Mouse (Mus musculus): ENCODE measurements at regions not wholly inside any gene's neighbourhood (a gene's known extent, or its start where the extent isn't known, plus 50 kb on each side); places are given as distances from the start of the nearest gene placed in this dataset.

GRCm38 (mm10) chr13:63751196-63751595 is 63.8 kb upstream of the Ercc6l2 start:
- Histone ChIP-seq H3K27ac (ENCODE audit: insufficient read depth, low read length) (no peak overlapping the region), H3K4me3 (ENCODE audit: low read depth, low read length) (no peak overlapping the region), H3K4me1 (ENCODE audit: control insufficient read depth, insufficient read depth, low read length) (no peaks in the 10 kb centered on the region), H3K36me3 (ENCODE audit: control insufficient read depth, insufficient read depth, low read length, poor library complexity, severe bottlenecking) (no peaks in the 10 kb centered on the region), H3K9ac (ENCODE audit: low read depth, poor library complexity, severe bottlenecking) (no peak overlapping the region), H3K9me3 (replicated peaks; ENCODE audit: control insufficient read depth, insufficient read depth, low read length, poor library complexity, severe bottlenecking) (peaks cover 3% of the 10 kb centered on the region; the same call in 1 of the 2 replicates), H3K27me3 (ENCODE audit: control insufficient read depth, insufficient read depth, low read length, poor library complexity, severe bottlenecking) (no peaks in the 10 kb centered on the region)
- TF ChIP-seq CTCF (IDR thresholded peaks at IDR 0.05; ENCODE audit: low read depth, low read length) = no peak
- no peak for TF ChIP-seq EP300 (IDR thresholded peaks at IDR 0.05; ENCODE audit: insufficient read depth, low read depth, low read length)
- no peak for TF ChIP-seq POLR2A (IDR thresholded peaks at IDR 0.05; ENCODE audit: insufficient read depth, low read length)

- Histone ChIP-seq H3K4me1 (ENCODE audit: control insufficient read depth, insufficient read depth, low read length) (no peaks in the 10 kb centered on the region), H3K9ac (ENCODE audit: low read depth, poor library complexity, severe bottlenecking) (no peak overlapping the region), H3K4me3 (ENCODE audit: low read depth, low read length) (no peak overlapping the region), H3K9me3 (replicated peaks; ENCODE audit: control insufficient read depth, insufficient read depth, low read length, poor library complexity, severe bottlenecking) (no peaks in the 10 kb centered on the region; the same call in 1 of the 2 replicates), H3K36me3 (ENCODE audit: control insufficient read depth, insufficient read depth, low read length, poor library complexity, severe bottlenecking) (no peaks in the 10 kb centered on the region), H3K27me3 (ENCODE audit: control insufficient read depth, insufficient read depth, low read length, poor library complexity, severe bottlenecking) (no peaks in the 10 kb centered on the region), H3K27ac (ENCODE audit: insufficient read depth, low read length) (no peak overlapping the region)
- no peak for TF ChIP-seq POLR2A (IDR thresholded peaks at IDR 0.05; ENCODE audit: insufficient read depth, low read length)
- TF ChIP-seq EP300 (IDR thresholded peaks at IDR 0.05; ENCODE audit: insufficient read depth, low read depth, low read length) = no peak
- TF ChIP-seq CTCF (IDR thresholded peaks at IDR 0.05; ENCODE audit: low read depth, low read length) = no peak
These were observed 58.0 kb upstream of the Ercc6l2 start for GRCm38 (mm10) chr13:63757061-63757460.

- Histone ChIP-seq H3K27ac (ENCODE audit: insufficient read depth, low read length) (no peak overlapping the region), H3K27me3 (ENCODE audit: control insufficient read depth, insufficient read depth, low read length, poor library complexity, severe bottlenecking) (no peaks in the 10 kb centered on the region), H3K9me3 (replicated peaks; ENCODE audit: control insufficient read depth, insufficient read depth, low read length, poor library complexity, severe bottlenecking) (no peaks in the 10 kb centered on the region), H3K36me3 (ENCODE audit: control insufficient read depth, insufficient read depth, low read length, poor library complexity, severe bottlenecking) (no peaks in the 10 kb centered on the region), H3K4me3 (ENCODE audit: low read depth, low read length) (no peak overlapping the region), H3K9ac (ENCODE audit: low read depth, poor library complexity, severe bottlenecking) (no peak overlapping the region), H3K4me1 (ENCODE audit: control insufficient read depth, insufficient read depth, low read length) (no peaks in the 10 kb centered on the region)
- TF ChIP-seq CTCF (IDR thresholded peaks at IDR 0.05; ENCODE audit: low read depth, low read length) (no peak), EP300 (IDR thresholded peaks at IDR 0.05; ENCODE audit: insufficient read depth, low read depth, low read length) (no peak), POLR2A (IDR thresholded peaks at IDR 0.05; ENCODE audit: insufficient read depth, low read length) (no peak)
These were observed 53.5 kb upstream of the Ercc6l2 start for GRCm38 (mm10) chr13:63761542-63761941.
